ENCODE assay signal across 16 mouse cellular contexts in genomic region chr3:132902206-132902605, GRCm38 (mm10). TPM values are rescaled to one million over a fixed set of nuclear protein-coding genes. Genes with fewer than 3 reads are reported as not detected.
A peak's percentile ranks its signal among the peaks of the same experiment; 100 is the strongest.
DNase-seq lines count a peak whose midpoint lies in the region; ATAC-seq and TF ChIP-seq lines count a peak whose summit lies in the region.
"Had no signal": no experiment of that assay in that cellular context is flagged by ENCODE, and none has a peak within 500 bp of the region (broad histone marks: within the 10 kb centered on the region; RNA-seq: fewer than 3 reads in every experiment).

No protein-coding gene starts in this region.

- TF ChIP-seq CTCF in left cerebral cortex, adult 2 months (IDR thresholded peaks at IDR 0.05), result no peak

- no peak overlapping the region for H3K4me3 ChIP-seq in left cerebral cortex, adult 2 months
- H3K4me3 ChIP-seq: embryonic facial prominence, embryonic 13.5 days; forebrain, embryonic 15.5 days; heart, embryonic 13.5 days; hindbrain, embryonic 13.5 days had no signal

- intact Hi-C loops in left cerebral cortex, adult 2 months (cut with DNase I), result no loop called here

- DNase-seq in cerebellum, postnatal 14 days, result peak; percentile 9 to 22
- no peak for DNase-seq in cerebellum, adult 18-20 months
- no peak for DNase-seq in left cerebral cortex, adult 2 months (ENCODE audit: extremely low spot score in 1 of 2, low spot score in 2 of 2)
- no peak for DNase-seq in left cerebral cortex, adult 11 months (ENCODE audit: low spot score)
- DNase-seq in adrenal gland, postnatal 25 days, result peak; percentile 52
- DNase-seq in kidney, postnatal 14 days, result peak; percentile 75
- no peak for DNase-seq in ovary, postnatal 36 days (ENCODE audit: low spot score)
- DNase-seq: cerebellum, adult 8-10 months; liver; lung, adult 18-20 months; lung, postnatal 36 days had no signal

- ATAC-seq in CD4-positive, CD25-positive, alpha-beta regulatory T cell, adult 4 months, result no peak
- ATAC-seq: forebrain, embryonic 15.5 days had no signal

- H3K27ac ChIP-seq in left cerebral cortex, adult 2 months, result peak overlapping the region; percentile 1
- H3K27ac ChIP-seq: embryonic facial prominence, embryonic 13.5 days; forebrain, embryonic 15.5 days; heart, embryonic 13.5 days; hindbrain, embryonic 13.5 days had no signal

RNA-seq across cellular contexts. Expression of gene Npnt, which starts 47.9 kb away (rescaled TPM):
- 10 to 100 TPM; 14.5 to 18.4 TPM for total RNA-seq in left cerebral cortex, adult 2 months (2021)
- 11.5 TPM in 2 replicates for total RNA-seq in adrenal gland, postnatal 25 days (2021)
- under 1 TPM; 0.36 to 0.79 TPM for polyA plus RNA-seq in CD4-positive, CD25-positive, alpha-beta regulatory T cell, adult 4 months (2017; shearing (Covaris generic))

Comparison
In these comparisons a context has a peak if more than half of its experiments do, and no peak if none do; other contexts are left out.
1. DNase-seq: peak in cerebellum, postnatal 14 days (2 of 2), adrenal gland, postnatal 25 days (single experiment) and kidney, postnatal 14 days (single experiment); none in cerebellum, adult 18-20 months (0 of 2), left cerebral cortex, adult 2 months (0 of 2), left cerebral cortex, adult 11 months (single experiment) and ovary, postnatal 36 days (single experiment).